Mouse (Mus musculus): ENCODE measurements at regions not wholly inside any gene's neighbourhood (a gene's known extent, or its start where the extent isn't known, plus 50 kb on each side); places are given as distances from the start of the nearest gene placed in this dataset.
A peak's percentile ranks its signal among the peaks of the same experiment; 100 is the strongest.

GRCm38 (mm10) chr3:56789155-56789554, 512.6 kb downstream of the Tm4sf1 start:
- peak in 1 of 2 experiments; percentile 4 for DNase-seq

DNA sequence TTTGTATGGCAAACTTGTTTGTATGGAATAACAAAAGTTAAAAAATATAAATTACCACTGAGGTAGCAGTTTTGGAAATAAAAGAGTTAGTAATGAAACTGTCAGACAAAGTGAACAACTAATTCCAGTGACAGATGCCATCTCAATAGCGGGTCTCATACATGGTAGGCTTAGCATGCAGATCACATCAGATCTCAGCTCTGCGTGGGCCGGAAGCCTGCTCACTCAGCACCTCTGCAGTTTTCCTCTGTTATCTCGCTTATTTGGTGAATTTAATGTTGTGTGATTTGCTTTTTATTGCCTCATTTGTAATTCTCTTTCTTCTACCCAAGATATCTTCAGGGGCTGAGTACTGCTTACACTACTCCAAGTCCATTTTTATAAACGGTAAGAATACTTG, 527.9 kb downstream of the Tm4sf1 start:
- DNase-seq, result no peak

GRCm38 (mm10) chr3:56770225-56770624, 531.6 kb downstream of the Tm4sf1 start:
- no peak for DNase-seq

DNA sequence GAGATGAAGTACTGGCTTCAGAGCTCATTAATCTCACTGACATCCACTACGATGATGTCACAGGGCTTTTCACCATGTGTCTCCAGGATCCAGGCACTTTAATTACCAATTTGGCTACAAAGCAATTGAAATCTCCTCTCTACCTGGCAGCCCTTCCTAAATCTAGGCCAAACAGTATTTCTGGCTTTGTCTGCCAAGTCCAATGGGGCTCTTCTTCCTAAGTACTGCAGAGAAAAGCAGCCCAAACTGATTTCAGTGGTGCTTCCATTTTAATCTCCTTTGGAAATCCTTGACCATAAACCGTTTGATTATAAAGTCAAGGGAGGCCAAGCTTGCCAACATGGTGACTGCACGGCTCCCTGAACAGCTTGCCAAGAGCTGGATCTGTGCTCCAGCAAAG, 534.7 kb downstream of the Tm4sf1 start:
- DNase-seq, result no peak

DNA sequence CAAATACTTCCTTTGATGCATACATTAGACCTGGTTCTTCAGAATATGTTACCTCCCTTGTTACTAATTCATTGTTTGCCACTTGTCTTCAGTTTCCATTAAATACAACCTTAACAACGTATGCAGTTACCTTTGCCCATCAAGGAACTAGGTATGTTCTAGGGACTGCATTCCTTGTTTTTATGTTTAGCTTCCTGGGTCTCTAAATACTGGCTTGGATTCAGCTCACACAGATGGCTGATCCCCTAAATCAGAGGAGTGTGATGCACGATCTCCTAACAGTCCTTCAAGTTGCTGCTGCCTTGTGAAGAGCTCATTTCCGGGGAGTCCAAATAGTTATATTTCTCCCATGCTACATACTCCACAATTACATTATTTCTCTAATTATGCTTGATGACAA, 537.5 kb downstream of the Tm4sf1 start:
- DNase-seq, result no peak

DNA sequence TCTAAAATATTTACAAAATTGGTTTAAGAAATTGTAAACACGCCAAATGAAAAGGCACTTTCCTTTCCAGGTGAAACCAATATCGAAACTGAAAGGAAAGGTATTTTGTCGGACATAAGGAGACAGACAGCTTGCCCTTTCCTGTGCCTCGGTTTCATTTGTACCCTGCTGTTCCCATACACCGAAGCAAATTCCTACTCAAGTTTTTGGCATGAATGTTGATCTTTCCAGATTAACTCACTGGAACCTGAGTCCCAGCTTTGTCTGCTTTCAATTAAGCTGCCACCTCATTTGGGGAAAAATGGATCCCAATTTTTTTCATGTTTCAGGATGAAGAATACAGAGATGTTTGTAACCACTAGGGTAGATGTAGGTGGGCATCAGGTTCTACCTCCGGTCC, 537.9 kb downstream of the Tm4sf1 start:
- no peak for DNase-seq

DNA sequence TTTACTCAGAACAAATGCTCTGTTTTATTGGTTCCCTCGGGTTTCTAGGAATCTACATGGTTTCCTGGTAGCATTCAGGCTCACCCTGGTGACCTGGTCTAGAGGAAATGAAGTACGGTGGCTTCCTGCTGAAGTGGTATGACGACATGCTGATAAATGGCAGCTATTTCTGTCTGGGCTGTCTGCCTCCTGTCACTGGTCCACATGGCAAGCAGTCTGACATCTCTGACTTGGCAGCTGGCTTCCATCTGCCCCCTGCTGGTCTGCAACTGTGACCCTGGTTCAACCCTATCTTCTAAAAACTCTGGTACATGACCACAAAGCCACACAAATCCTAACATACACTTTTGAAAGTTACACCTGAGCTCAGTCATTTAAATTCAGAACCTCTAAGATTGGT, 548.1 kb downstream of the Tm4sf1 start:
- peak; percentile 24 to 44 for DNase-seq

- DNase-seq, result no peak
Observed at GRCm38 (mm10) chr3:56751926-56752325, 549.9 kb downstream of the Tm4sf1 start.

DNA sequence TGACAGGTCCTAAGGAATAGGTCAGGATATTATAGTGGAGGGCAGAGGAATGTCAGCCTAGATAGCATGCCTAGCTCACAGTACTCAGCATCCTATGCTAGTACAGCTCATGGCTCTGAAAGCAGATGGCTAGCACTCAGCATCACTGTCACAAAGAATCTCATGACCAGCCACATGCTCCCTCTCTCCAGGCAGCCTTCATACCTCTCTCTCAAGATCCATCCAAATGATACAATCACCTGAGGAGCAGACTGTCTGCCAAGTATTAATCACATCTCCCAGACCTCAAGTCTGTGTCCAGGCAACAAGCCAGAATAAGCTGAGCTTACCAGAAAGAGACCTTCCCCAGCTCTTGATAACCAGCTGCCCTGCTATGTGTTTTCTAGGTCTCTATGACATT, 557.4 kb upstream of the Nbea start:
- DNase-seq, result no peak

DNA sequence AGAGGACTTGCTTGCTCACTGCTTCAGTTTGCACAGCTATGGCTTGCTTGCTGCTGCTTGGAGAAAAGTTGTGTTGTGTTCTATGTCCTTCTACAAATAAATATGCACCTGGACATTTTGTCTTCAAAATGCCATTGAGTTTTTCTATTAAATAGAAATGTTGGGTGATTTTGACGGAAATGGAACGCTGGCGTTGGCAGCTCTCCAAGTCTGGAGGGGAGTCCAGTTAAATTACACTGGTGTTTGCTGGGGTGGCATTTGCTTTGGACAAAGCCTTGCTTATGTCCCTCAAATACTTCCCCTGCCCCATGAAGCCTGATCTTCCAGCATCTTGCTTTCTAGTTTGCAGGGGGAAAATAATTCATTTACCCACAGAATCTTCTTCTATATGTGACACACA, 556.0 kb upstream of the Nbea start:
- DNase-seq, result no peak

DNA sequence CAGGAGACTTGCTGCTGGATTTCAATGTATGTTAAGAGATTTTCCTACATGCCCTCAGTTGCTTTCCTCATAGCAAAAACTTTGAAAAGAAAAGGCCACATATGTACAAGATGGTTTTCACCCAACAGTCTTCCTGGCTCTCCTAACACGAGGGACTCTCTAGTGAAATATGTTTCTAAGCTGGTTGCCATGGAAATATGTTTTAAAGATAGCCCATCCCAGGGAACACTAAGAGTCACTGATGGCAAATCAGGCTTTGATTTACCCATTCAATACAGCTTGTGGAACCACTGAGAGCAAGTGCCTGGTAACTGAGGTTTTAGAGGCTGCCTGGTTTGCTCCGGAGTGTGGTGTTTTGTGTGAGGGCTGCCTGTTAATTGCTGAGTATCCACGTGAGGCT, 547.3 kb upstream of the Nbea start:
- DNase-seq, result no peak

DNA sequence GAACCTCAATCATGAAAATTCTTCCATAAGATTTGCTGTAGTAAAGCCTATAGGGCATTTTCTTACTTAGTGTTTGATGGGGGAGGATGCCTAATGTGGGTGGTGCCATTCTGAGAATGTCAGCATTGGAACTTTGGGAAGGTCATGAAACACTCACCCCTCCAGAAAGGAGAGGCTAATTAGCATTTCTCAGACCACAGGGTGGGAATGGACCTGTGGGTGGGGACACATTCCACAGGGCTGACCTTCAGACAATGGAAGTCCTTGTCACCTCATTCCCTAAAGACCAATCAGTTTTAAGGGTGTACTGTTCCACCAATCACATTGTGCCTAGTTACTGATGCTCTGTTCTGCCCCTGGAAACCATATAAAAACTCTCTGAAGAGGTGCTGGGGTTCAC, 541.5 kb upstream of the Nbea start:
- no peak for DNase-seq

DNA sequence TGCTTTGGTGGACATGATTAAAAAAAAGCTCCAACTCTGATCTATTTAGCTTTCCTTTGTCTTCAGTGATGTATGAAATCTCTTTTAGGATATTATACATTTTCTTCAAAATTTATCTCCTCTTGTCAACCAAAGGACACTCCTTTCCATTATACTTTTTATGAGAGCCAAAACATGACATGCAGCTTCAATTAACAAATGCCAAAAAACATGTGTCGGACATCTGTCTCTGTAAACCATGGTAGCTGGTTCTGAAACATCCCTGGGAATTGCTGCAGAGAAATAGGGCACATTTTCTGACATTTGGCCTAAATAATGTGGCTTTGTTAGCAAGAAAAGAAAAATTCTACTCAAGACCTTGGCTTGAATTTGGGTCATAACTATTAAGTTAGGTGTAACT, 524.8 kb upstream of the Nbea start:
- no peak for DNase-seq

GRCm38 (mm10) chr3:56707312-56707711, 523.8 kb upstream of the Nbea start:
- DNase-seq, result no peak

- DNase-seq, result no peak
Observed at GRCm38 (mm10) chr3:56706038-56706437, 522.5 kb upstream of the Nbea start.

DNA sequence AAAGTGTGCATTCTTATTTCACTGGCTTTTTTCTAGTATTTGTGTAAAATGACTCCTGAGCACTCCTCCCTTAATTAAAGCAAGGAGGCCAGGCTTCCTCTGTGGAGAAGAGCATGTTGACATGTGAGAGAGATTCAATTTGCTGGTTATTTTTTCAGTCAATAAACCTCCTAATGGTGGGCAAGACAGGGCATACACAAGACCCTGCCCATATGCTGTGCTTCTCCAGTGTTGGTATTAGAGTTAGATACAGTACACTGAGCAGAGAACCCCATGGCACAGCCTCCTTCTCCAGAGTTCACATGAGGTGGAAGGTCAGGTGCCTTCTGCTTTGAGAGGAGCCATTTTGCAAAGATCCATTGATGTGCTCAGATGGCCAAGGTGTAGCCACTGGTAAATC, 515.4 kb upstream of the Nbea start:
- DNase-seq, result no peak

- DNase-seq, result no peak
Observed at GRCm38 (mm10) chr3:56698248-56698647, 514.7 kb upstream of the Nbea start.

- DNase-seq, result no peak
Observed at GRCm38 (mm10) chr3:56681031-56681430, 497.5 kb upstream of the Nbea start.

- no peak for DNase-seq
Observed at GRCm38 (mm10) chr3:56668829-56669228, 485.3 kb upstream of the Nbea start.

DNA sequence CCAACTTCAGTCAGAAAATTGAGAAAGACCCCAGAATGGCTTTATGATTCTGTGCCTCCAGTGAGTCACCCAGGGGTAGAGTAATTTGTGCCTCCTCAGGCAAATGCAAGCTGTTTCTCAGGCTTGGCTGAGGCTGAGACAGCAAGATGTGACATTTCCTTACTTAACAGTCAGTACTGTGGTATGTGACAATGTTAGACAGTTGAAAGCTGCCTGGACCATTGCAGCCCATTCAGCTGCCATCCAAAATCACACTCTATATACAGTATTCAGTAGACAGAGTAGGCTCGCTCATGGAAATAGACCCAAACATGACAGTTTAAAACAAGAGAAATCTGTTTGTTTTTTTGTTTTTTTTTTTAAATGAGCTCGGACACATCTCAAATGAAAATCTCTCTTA, 477.1 kb upstream of the Nbea start:
- no peak for DNase-seq

GRCm38 (mm10) chr3:56647313-56647712, 463.8 kb upstream of the Nbea start:
- no peak for DNase-seq

Data from lung, postnatal 4 days (tissue).